Mouse (Mus musculus): ENCODE data around the gene Trpm5. TPM values are rescaled to one million over a fixed set of nuclear protein-coding genes. Genes with fewer than 3 reads are reported as not detected.

Trpm5 gene
- total RNA-seq, 2 experiments from 2014 or later = 1.2 to 2.8 TPM

DNA sequence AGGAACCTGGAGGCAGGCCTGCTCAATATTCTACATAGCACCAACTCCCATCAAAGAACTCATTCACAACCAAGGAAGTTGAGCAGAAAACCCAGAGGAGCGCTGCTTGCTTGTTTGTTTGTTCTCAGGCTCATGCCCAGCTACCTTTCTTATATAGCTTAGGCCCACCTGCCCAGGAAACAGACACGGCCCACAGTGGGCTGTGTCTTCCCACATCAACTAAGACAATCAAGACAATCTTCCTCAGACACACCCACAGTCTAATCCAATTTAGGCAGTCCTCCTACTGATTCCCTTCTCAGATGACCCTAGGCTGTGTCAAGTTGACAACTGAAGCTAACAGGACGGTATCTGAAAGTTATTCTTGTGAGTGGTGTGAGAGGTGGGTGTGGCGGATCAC, 11.6 kb upstream of the Trpm5 start, which contains the start of gene Kcnq1:
Kcnq1 (plus strand) TSS at position 301 of the 400 bp plus-strand sequence.
- no peak for DNase-seq

DNA sequence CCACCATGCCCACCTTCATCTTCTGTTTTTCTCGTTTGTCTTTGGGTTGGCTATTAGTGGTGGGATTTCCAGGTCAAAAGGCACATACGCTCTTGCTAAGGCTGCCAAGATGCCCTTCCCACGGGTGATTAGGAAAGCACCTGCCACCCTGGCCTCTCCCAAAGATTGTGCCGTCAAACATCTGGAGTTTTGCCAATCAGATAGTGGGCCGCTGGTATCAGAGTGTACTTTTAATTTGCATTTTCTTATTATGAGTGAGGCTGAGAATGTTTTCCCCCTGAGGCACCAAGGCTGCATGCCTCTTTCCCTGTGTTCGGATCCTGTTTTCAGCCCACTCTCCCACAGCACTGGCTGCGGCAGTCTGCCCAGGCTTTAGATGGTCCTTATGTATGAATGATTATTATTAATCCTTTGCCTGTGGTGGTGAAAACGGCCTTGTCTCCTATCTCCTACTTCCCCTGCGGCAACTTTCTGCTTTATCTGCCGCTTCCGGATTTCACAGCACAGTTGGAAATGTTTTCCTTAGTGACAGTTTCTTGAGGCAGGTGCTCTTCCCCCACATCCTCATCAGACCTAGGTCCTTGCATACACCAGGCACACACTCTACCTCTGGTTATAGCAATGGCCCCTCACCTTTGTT, 10.9 kb upstream of the Trpm5 start:
- no peak for DNase-seq

DNA sequence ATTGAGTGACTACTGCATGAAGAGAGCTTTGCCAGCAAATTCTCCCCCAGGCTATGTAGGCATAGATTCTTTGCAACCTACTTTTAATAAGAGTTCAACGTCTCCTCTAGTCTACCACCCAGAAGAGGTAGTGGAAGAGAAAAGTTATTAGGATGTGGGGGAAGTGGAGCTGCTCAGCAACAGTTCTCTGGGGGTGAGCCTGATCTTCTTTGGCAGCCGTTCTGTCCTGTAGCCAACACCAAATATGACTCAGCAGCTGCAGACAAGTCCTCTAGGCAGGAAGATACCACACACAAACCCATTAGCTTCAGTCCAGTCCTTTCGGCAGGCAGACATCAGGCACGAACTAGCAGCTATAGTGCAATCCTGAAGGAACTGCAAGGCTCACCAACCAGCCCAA, 6.3 kb upstream of the Trpm5 start:
- no peak for DNase-seq

DNA sequence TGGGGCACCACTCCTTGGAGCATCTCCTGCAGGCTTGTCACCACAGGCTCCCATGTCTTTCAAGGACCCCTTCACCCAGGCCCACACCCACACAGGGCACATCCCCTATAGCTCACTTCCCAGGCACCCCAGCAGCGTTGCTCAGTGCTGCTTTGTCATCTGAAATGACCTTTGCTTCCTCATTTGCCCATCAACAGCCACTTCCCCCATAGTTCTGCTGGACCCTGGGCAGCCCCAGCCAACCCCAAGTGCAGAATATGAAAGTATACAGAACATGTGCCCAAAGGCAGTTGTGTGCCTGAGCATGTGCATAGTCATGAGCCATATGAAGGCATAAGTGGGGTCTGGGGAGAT, 1.1 kb upstream of the Trpm5 start:
- DNase-seq = no peak

DNA sequence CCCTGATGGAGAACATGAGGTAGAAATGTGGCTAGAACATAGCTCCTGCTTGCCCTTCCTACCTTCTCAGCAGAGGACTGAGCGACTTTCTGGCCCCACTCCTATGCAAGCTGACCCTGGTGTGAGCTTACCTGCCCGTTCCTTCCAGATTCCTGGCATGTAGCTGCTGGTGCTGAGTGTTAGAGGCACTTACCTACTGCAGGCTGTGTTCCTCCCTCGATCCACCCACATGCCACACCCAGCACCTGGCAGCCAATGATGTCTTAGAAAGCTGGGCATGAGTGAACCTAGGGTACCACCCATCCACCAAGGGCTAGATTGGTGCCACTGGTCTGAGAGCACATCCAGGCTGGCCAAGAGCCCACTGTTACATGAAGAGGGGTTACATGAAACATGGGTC, 595 bp downstream of the Trpm5 start:
- DNase-seq = no peak

- DNase-seq = peak; percentile 51
Measured at GRCm38 (mm10) chr7:143087070-143087579, 7.3 kb downstream of the Trpm5 start.

- peak; percentile 81 for DNase-seq
Measured at GRCm38 (mm10) chr7:143086366-143086765, 8.1 kb downstream of the Trpm5 start.

DNA sequence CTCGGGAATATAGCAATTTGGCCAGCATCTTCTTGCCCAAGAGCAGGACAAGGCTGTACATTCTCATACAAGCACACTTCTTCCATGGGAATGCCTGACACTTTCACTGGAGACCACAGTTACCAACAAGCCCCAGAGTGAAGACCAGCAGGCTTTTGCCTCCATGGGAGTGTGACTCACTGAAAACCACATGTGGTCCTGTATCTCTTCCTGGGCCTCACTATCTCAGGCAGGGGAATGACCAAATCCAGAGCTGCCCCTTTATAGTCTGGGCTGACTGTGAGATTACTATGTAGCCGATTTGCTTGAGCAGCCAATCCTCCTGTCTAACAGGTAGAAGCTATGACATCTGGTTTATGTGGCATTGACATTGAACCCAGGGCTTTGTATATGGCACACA, 10.7 kb downstream of the Trpm5 start:
- DNase-seq = no peak

DNA sequence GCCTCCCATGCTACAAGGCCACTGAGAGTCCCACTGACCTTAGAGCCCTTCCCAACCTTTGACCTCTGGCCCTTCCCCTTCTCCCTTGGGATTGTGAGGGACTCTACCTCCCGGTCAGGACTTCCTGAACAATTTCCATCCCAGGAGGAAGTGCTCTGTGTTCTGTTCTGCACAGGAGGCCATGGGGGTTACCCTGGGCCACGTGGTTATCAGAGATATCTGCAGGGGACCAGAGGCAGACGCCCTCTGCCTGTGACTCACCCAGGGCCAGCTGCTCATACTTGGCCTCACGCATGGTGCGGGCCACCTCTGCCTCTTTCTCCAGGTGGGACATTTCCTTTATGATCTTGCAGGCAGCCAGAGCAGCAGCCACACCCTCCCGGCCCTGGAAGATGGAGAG, 12.4 kb downstream of the Trpm5 start:
- no peak for DNase-seq

DNA sequence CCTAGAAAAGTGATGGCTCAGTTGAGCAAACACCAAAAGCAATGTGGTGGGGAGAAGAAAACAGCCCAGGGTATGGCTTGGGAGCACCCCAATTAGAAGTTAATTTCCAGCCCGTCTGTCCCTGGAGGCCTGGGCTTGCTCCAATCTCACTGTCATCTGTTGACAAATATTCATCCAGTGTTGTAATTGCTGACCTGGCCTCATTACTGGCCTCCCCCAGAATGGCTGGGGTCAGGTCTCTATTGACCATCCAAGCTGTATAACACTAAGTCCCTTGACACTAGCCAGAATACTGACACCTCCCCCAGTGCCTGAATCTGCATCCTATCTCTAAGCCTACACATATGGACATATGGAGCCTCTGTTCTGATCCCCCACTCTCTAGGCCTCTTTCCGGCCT, 17.1 kb downstream of the Trpm5 start:
- DNase-seq = no peak

GRCm38 (mm10) chr7:143075394-143075793, 19.0 kb downstream of the Trpm5 start:
- no peak for DNase-seq

GRCm38 (mm10) chr7:143073086-143073485, 21.4 kb downstream of the Trpm5 start:
- peak; percentile 53 for DNase-seq

DNA sequence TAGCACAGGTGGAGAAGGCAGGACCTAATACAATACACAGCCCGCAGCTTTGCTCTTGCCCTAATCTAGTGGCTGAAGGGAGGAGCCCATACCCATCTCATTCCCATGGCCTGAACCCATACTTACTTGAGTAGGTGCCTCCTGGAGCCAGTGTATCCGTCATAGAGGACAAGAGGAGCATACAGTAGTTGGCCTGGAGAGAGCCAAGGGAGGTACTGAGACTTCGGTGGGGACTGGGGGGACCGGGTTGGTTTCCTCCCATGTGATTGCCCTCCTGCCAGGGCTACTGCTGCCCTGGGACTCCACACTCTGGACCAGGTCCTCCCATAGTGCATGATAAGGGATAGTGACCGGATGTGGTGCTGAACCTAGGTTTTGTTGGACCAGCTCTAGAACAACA, 21.8 kb downstream of the Trpm5 start:
- no peak for DNase-seq

DNA sequence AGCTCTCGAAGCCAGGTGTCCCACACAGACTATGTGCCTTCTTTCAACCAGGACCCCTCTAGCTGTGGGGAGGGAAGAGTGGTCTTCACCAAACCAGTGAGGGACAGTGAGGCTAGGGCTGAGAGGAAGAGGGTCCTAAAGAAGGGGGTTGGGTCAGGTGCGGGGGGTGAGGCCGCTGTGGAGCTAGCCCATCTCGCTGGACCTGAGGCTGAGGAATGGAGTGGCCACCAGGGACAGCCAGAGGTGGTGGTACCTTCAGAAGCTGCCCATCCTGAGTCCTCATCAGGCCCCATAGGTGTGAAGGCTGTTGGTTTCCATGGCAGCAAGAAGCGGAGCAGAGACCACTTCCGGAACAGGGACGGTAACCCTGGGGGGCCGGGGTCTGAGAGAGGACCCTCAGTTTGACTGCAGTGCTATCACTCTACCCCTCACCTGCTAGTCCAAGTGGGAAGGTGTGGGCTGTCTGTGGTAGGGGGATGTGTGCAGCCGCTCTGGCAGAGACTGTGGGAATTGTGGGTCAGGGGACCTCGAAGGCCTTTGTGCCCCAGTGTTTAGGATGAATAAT, 23.9 kb downstream of the Trpm5 start:
- no peak for DNase-seq

DNA sequence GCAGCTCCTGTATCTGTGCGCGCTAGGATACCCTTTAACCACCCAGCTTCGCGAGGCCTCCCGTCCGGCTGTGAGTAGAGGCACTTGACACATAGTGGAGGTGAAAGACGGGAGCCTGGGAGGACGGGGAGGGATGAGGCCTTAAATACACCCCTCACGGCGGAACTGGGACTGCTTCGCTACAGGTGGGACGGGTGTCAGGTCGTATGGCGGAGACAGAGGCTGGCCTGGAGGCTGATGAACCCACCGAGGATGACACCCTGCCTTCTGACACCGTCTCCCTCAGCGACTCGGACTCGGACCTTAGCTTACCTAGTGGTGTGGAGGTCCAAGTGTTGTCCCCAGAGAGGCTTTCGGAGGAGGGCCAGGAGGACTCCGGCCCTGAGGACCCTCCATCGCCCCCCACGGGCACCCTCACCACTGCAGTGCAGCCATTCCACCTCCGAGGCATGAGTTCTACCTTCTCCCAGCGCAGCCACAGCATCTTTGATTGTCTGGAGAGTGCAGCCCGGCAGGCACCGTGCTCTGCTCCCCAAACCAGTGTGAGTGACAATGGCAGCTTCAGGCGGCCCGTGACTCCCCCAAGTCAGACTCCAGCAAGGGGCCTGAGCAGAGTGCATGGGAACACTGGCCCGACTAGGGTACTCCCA, 24.6 kb downstream of the Trpm5 start:
- no peak for DNase-seq

GRCm38 (mm10) chr7:143068882-143069591, 25.4 kb downstream of the Trpm5 start, which contains the start of gene Tssc4:
TSS of gene Tssc4 (plus strand) at chr7:143069249.
- DNase-seq = peak; percentile 95

- DNase-seq = peak; percentile 69
Measured at GRCm38 (mm10) chr7:143068316-143068881, 26.0 kb downstream of the Trpm5 start.

- no peak for DNase-seq
Measured at GRCm38 (mm10) chr7:143067897-143068296, 26.5 kb downstream of the Trpm5 start.

DNA sequence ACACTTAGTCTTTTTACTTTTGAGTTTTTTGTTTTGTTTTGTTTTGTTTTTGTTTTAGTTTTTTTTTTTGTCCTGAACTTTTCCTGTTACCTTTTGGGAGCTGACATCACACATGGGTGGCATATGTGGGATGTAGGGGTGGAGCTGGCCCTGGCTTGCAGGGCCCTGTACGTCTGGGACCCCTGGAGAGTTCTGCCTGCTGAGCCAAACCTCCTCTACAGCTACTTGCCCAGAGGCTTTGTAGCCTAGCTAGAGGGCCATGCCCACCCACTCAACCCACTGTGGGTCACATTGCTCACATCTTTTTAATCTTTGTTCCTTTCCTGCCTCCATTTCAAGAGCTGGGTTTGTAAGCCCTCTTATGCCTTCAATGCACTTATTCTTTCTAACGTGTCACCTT, 27.0 kb downstream of the Trpm5 start:
- no peak for DNase-seq

GRCm38 (mm10) chr7:143065692-143066091, 28.8 kb downstream of the Trpm5 start:
- no peak for DNase-seq

- no peak for DNase-seq
Measured at GRCm38 (mm10) chr7:143064226-143064625, 30.2 kb downstream of the Trpm5 start.

DNA sequence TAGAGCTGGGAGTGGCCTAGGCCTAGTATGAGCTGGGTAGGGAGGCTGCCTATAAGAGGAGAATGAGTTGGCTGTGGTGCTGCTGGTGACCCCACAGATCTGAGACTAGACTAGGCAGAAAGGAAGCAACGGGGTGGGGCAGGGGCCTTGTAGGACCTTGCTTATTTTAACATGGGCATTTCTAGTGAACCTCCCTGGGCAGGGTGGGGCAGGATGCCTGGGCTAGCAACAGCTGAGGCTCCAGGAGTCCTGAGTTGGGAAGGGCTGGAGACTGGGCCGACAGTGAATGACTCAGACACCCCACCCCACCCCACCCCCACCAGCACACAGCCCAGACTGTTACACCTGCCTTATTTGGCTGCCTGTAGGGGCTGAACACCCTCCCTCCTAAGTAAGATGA, 31.7 kb downstream of the Trpm5 start:
- no peak for DNase-seq

All from gastrocnemius, postnatal 10 days (tissue).